ENCODE assay signal across 29 mouse cellular contexts in genomic region chr3:31864070-31864469, GRCm38 (mm10). TPM values are rescaled to one million over a fixed set of nuclear protein-coding genes. Genes with fewer than 3 reads are reported as not detected.
"Had no signal": no experiment of that assay in that cellular context is flagged by ENCODE, and none has a peak within 500 bp of the region (broad histone marks: within the 10 kb centered on the region; RNA-seq: fewer than 3 reads in every experiment).

No protein-coding gene starts in this region.

- H3K4me2 ChIP-seq: heart, embryonic 11.5 days; heart, embryonic 13.5 days; heart, embryonic 15.5 days; kidney, embryonic 15.5 days; limb, embryonic 13.5 days; limb, embryonic 15.5 days; liver, embryonic 12.5 days had no signal

- H3K9ac ChIP-seq: heart, embryonic 13.5 days; heart, embryonic 15.5 days; kidney, embryonic 15.5 days; limb, embryonic 13.5 days; limb, embryonic 15.5 days; liver, embryonic 12.5 days; liver, embryonic 14.5 days had no signal

- H3K36me3 ChIP-seq: heart, embryonic 13.5 days; heart, embryonic 15.5 days; kidney, embryonic 15.5 days; limb, embryonic 13.5 days; limb, embryonic 15.5 days; liver, embryonic 12.5 days had no signal

- H3K4me1 ChIP-seq: heart, embryonic 13.5 days; heart, embryonic 15.5 days; kidney, embryonic 15.5 days; limb, embryonic 13.5 days; limb, embryonic 15.5 days; liver, embryonic 12.5 days had no signal

- H3K9me3 ChIP-seq: heart, embryonic 13.5 days; heart, embryonic 15.5 days; kidney, embryonic 15.5 days; limb, embryonic 13.5 days; limb, embryonic 15.5 days; liver, embryonic 12.5 days had no signal

- H3K4me3 ChIP-seq: heart, adult 2 months; heart, embryonic 13.5 days; heart, embryonic 15.5 days; kidney, embryonic 15.5 days; limb, embryonic 13.5 days; limb, embryonic 15.5 days; liver, embryonic 12.5 days had no signal

- H3K27ac ChIP-seq: heart, adult 2 months; heart, embryonic 13.5 days; heart, embryonic 15.5 days; hindbrain, postnatal 0 days; kidney, embryonic 15.5 days; kidney, postnatal 0 days; limb, embryonic 13.5 days; limb, embryonic 15.5 days; liver, embryonic 12.5 days; liver, embryonic 14.5 days had no signal

- H3K27me3 ChIP-seq: heart, embryonic 13.5 days; heart, embryonic 15.5 days; kidney, embryonic 15.5 days; limb, embryonic 13.5 days; limb, embryonic 15.5 days; liver, embryonic 12.5 days had no signal

- DNase-seq: gastrocnemius, postnatal 14 days; gastrocnemius, postnatal 36 days; heart, adult 11 months; heart, adult 2 months; heart, postnatal 14 days; heart, postnatal 36 days; kidney, adult 11 months; kidney, adult 2 months; kidney, adult 9 months; kidney, postnatal 14 days; kidney, postnatal 36 days; layer of hippocampus, adult 9-11 months; layer of hippocampus, postnatal 36 days; left cerebral cortex, postnatal 4 days had no signal

- ATAC-seq: hindbrain, postnatal 0 days; intestine, embryonic 16.5 days; liver, embryonic 12.5 days had no signal

RNA-seq across cellular contexts. Expression of gene Kcnmb2, which starts 38.2 kb away (rescaled TPM):
- total RNA-seq: gastrocnemius, adult 18-20 months; heart, adult 2 months; heart, postnatal 36 days; hematopoietic stem cell, adult 5-6 weeks; liver, adult 2 months had no signal
- polyA plus RNA-seq: limb, embryonic 11.5 days had no signal
